Mouse (Mus musculus) frontal cortex, postnatal 10 days (tissue): ENCODE data around the gene Mrps9.
A peak's percentile ranks its signal among the peaks of the same experiment; 100 is the strongest.

Experiments
- DNase-seq, 2 experiments: peaks; one replicate each; pipeline ENCODE4 v3.0.0; 2022; ENCODE audit warnings: low spot score in 2 of 2, mixed read lengths in 1 of 2

Mrps9 gene

GRCm38 (mm10) chr1:42906696-42907095 is 55.7 kb downstream of the Mrps9 start:
- no peak for DNase-seq

- DNase-seq = no peak
Observed at GRCm38 (mm10) chr1:42907153-42907552, 56.1 kb downstream of the Mrps9 start.

GRCm38 (mm10) chr1:42915062-42915461 is 64.0 kb downstream of the Mrps9 start:
- no peak for DNase-seq

- DNase-seq = no peak
Observed at GRCm38 (mm10) chr1:42916719-42917118, 65.7 kb downstream of the Mrps9 start.

GRCm38 (mm10) chr1:42917908-42918307 is 66.9 kb downstream of the Mrps9 start:
- DNase-seq = no peak

GRCm38 (mm10) chr1:42923924-42924323 is 72.9 kb downstream of the Mrps9 start:
- no peak for DNase-seq

- no peak for DNase-seq
Observed at GRCm38 (mm10) chr1:42933613-42934012, 82.6 kb downstream of the Mrps9 start.

GRCm38 (mm10) chr1:42948486-42948885 is 97.5 kb downstream of the Mrps9 start:
- no peak for DNase-seq

GRCm38 (mm10) chr1:42952734-42953481 is 101.9 kb downstream of the Mrps9 start, which contains the start of gene Gpr45:
Gene Gpr45 (plus strand): TSS chr1:42952872.
- peak; percentile 57 to 61 for DNase-seq

GRCm38 (mm10) chr1:42953482-42953822 is 102.4 kb downstream of the Mrps9 start:
- DNase-seq = no peak
